Mouse (Mus musculus) embryo, embryonic 10.5 days (tissue): ENCODE measurements at regions not wholly inside any gene's neighbourhood (a gene's known extent, or its start where the extent isn't known, plus 50 kb on each side); places are given as distances from the start of the nearest gene placed in this dataset.

Experiments
- DNase-seq: peaks from one replicate; pipeline ENCODE4 v3.0.0-alpha.2; 2015; ENCODE audit warnings: low spot score

GRCm38 (mm10) chr8:125325736-125326135 lies 243.9 kb downstream of the Sipa1l2 start:
- DNase-seq, result no peak

GRCm38 (mm10) chr8:125322561-125322960 lies 247.0 kb downstream of the Sipa1l2 start:
- no peak for DNase-seq

GRCm38 (mm10) chr8:125317584-125317991 lies 252.0 kb downstream of the Sipa1l2 start:
- DNase-seq, result no peak

DNA sequence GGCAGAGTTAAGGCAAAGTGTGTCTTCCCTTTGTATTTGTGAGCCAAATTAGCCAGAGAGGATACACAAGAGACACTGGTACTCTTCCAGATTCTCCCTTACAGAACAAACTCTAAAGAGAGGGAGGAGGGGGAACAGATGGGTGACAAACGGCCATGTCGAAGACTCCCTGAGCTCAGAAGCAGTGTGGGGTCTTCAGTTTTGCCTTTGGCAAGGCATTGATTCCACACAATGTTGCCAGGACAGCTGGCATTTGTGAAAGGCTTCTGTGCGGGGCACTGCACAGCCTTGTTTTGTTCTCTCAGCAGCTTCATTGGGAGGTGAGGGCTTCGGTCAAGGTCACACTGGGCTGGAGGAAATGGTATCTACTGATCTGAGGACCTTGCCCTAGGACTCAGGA lies 253.9 kb downstream of the Sipa1l2 start:
- no peak for DNase-seq

- DNase-seq, result no peak
These were observed 254.6 kb downstream of the Sipa1l2 start for GRCm38 (mm10) chr8:125314996-125315395.

DNA sequence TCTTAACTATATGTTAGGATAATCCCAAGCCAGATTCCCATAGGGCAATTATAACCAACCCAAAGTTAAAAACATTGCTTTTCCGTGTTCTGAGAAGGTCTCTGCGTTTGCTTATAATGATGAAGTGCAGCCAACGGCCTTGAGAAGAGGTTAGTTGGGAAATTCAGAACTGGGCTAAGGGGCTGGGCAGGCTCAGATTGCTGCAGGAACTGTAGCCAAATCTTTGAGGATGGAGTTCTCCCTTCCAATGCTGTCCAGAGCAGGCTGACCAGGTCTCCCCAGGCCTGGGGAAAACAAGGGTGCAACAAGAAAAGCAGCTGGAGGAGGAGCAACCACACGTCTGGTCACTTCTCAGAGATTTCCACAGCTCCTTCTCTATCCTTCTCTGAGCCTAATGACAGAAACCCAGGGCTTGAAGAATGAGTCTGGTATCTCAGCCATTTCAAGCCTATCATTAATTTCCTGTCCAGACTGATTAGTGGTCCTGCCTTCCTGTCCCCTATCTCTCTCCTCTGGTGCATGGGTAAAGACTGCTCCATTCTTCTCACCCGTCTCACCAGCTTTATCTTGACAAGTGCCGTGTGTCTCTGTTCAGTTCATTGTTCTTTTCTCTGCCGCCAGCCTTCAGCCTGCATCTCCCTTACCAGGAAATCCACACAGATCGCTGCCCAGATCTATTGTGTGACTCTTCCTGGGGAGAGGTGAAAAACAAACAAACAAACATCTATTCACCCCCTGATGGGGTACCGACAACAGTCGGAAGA lies 255.2 kb downstream of the Sipa1l2 start:
- no peak for DNase-seq

GRCm38 (mm10) chr8:125311228-125312053 lies 257.4 kb downstream of the Disc1 start:
- DNase-seq, result no peak
